Mouse (Mus musculus) lung, embryonic 16.5 days (tissue): Measurements from ENCODE around the gene Antxr2. TPM values are rescaled to one million over a fixed set of nuclear protein-coding genes. Genes with fewer than 3 reads are reported as not detected.

Experiments
- ATAC-seq: fragments of 200-750 bp; cut with Nextera tagmentation; 2 replicates; pipeline ENCODE4 v1.8.0; 2017; ENCODE audit warnings: low read depth, mild to moderate bottlenecking, moderate library complexity
- H3K27ac ChIP-seq: fragments of 300-500 bp; sonication (generic); 2 replicates; pipeline ENCODE4 v1.5.1; 2014; ENCODE audit warnings: mild to moderate bottlenecking, control low read depth, low read length
- H3K27me3 ChIP-seq: fragments of 300-500 bp; sonication (generic); 2 replicates; pipeline ENCODE4 v1.6.1; 2014; ENCODE audit warnings: low read depth, low read length, mixed read lengths; ENCODE audit not compliant: control insufficient read depth, insufficient read depth
- H3K36me3 ChIP-seq: fragments of 300-500 bp; sonication (generic); 2 replicates; pipeline ENCODE4 v1.6.1; 2014; ENCODE audit warnings: low read length; ENCODE audit not compliant: control insufficient read depth, insufficient read depth
- H3K4me1 ChIP-seq: fragments of 300-500 bp; sonication (generic); replicated peaks from 2 replicates; pipeline ENCODE4 v1.6.1; 2014; ENCODE audit warnings: low read length, mixed read lengths; ENCODE audit not compliant: control insufficient read depth, insufficient read depth
- H3K4me2 ChIP-seq: fragments of 300-500 bp; sonication (generic); 2 replicates; pipeline ENCODE4 v1.6.1; 2014; ENCODE audit warnings: low read depth, low read length, control low read depth
- H3K4me3 ChIP-seq: fragments of 300-500 bp; sonication (generic); 2 replicates; pipeline ENCODE4 v1.5.1; 2014; ENCODE audit warnings: mild to moderate bottlenecking, low read length, control low read depth
- H3K9ac ChIP-seq: fragments of 300-500 bp; sonication (generic); 2 replicates; pipeline ENCODE4 v1.6.1; 2014; ENCODE audit warnings: low read length, control low read depth
- H3K9me3 ChIP-seq: fragments of 300-500 bp; sonication (generic); 2 replicates; pipeline ENCODE4 v1.6.1; 2016; ENCODE audit warnings: low read length; ENCODE audit not compliant: control insufficient read depth
- WGBS: fragments of 180-500 bp; shearing (Covaris S2); extraction: QIAGEN DNeasy Blood & Tissue Kit; methylation state at CpG from one replicate; pipeline ENCODE4 v1.1.7; 2014; 5-methylcytosine and 5-hydroxymethylcytosine counted together
- polyA plus RNA-seq: library from polyadenylated mRNA; unstranded; fragments of >200 nt; fragmentation: Nextera tagmentation; extraction: Ambion mirVana; gene quantifications from 2 replicates; pipeline ENCODE4 v1.2.1, GENCODE M21; 2015

The Antxr2 gene
- polyA plus RNA-seq, 1 experiment from 2014 or later, result 35.5 TPM

- ATAC-seq, result no peak
- Histone ChIP-seq H3K27me3 (no peaks in the 10 kb centered on the region), H3K4me3 (no peak overlapping the region), H3K4me1 (no peaks in the 10 kb centered on the region), H3K36me3 (peaks cover 8% of the 10 kb centered on the region; the same call in 1 of the 2 replicates), H3K4me2 (no peak overlapping the region), H3K9me3 (no peaks in the 10 kb centered on the region), H3K9ac (no peak overlapping the region), H3K27ac (no peak overlapping the region)
- 53% methylated on average over 2 of the region's 2 CpGs for WGBS
Measured at GRCm38 (mm10) chr5:97999261-97999824, 31.5 kb downstream of the Antxr2 start.

GRCm38 (mm10) chr5:97996500-97997176 lies 34.2 kb downstream of the Antxr2 start:
- 65% methylated on average over 6 of the region's 6 CpGs for WGBS
- ATAC-seq, result no peak

GRCm38 (mm10) chr5:97995881-97996280 lies 35.0 kb downstream of the Antxr2 start:
- H3K27me3 ChIP-seq, result no peaks in the 10 kb centered on the region
- 0 out of 2 replicates have a peak, but pooled peaks cover 5% of the 10 kb centered on the region for H3K36me3 ChIP-seq
- H3K27ac ChIP-seq, result no peak overlapping the region
- WGBS, result 51% methylated on average over 4 of the region's 4 CpGs
- no peaks in the 10 kb centered on the region for H3K9me3 ChIP-seq
- H3K9ac ChIP-seq, result no peak overlapping the region
- no peak overlapping the region for H3K4me3 ChIP-seq
- 0 out of 2 replicates have a peak, but pooled peaks have one; percentile 41 for ATAC-seq
- no peaks in the 10 kb centered on the region for H3K4me1 ChIP-seq
- H3K4me2 ChIP-seq, result no peak overlapping the region

More at GRCm38 (mm10) chr5:97996500-97997176, 34.2 kb downstream of the Antxr2 start:
- no peaks in the 10 kb centered on the region for H3K9me3 ChIP-seq
- H3K4me2 ChIP-seq, result no peak overlapping the region
- H3K27ac ChIP-seq, result no peak overlapping the region
- no peaks in the 10 kb centered on the region for H3K4me1 ChIP-seq
- H3K36me3 ChIP-seq, result 0 out of 2 replicates have a peak, but pooled peaks cover 5% of the 10 kb centered on the region
- H3K9ac ChIP-seq, result no peak overlapping the region
- no peak overlapping the region for H3K4me3 ChIP-seq
- H3K27me3 ChIP-seq, result no peaks in the 10 kb centered on the region

GRCm38 (mm10) chr5:97986656-97987294 lies 44.1 kb downstream of the Antxr2 start:
- Histone ChIP-seq H3K9ac (no peak overlapping the region), H3K27me3 (no peaks in the 10 kb centered on the region), H3K9me3 (no peaks in the 10 kb centered on the region), H3K4me3 (no peak overlapping the region), H3K4me1 (no peaks in the 10 kb centered on the region), H3K27ac (no peak overlapping the region), H3K36me3 (no peaks in the 10 kb centered on the region), H3K4me2 (no peak overlapping the region)
- ATAC-seq, result no peak
- WGBS, result 79% methylated on average over 4 of the region's 4 CpGs

DNA sequence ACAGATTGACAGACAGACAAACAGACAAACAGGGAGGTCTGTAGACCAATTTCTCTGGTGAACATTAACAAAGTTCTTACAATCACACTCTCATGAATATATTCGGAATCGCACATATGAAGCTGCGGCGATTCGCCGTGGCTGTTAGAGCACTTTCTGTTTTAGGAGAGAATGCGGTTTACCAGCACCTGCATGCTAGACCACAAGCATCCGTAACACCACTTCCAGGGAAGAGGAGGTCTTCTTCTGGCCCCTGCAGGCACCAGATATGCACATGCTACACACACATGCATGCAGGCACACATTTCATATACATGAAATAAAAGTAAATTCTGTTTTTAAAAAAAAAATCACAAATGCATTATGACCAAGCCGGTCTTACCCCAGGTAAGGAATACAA lies 47.5 kb downstream of the Antxr2 start:
- 0 out of 2 replicates have a peak, but pooled peaks cover 3% of the 10 kb centered on the region for H3K36me3 ChIP-seq
- no peak overlapping the region for H3K4me2 ChIP-seq
- H3K27me3 ChIP-seq, result no peaks in the 10 kb centered on the region
- H3K27ac ChIP-seq, result no peak overlapping the region
- 89% methylated on average over 9 of the region's 9 CpGs for WGBS
- no peak overlapping the region for H3K9ac ChIP-seq
- no peak overlapping the region for H3K4me3 ChIP-seq
- ATAC-seq, result no peak
- peaks cover 4% of the 10 kb centered on the region; the same call in 1 of the 2 replicates for H3K4me1 ChIP-seq
- no peaks in the 10 kb centered on the region for H3K9me3 ChIP-seq

DNA sequence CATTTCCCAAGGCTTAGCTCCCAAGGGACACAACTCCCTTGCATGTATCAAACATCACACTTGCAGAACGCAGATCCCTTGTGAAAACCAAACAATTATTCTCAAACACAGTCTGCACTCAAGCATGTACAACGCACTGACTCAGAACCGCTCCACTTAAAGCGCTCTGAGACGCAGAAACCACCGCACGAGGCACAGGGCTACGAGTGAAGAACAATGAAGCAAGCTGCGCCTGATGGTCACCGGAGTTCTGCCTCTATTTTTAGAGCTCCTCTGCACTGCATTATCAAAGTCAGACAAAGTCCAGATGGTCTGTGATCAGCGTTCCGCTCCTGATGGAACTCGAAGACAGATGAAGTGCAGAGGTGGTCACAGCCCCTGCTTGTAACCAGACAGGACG lies 50.4 kb downstream of the Antxr2 start:
- peak overlapping the region; percentile 25; the same call in 1 of the 2 replicates for H3K4me2 ChIP-seq
- H3K27ac ChIP-seq, result peak overlapping the region; percentile 51; the same call in 1 of the 2 replicates
- H3K27me3 ChIP-seq, result no peaks in the 10 kb centered on the region
- ATAC-seq, result peak; percentile 38; the same call in 1 of the 2 replicates
- H3K9me3 ChIP-seq, result no peaks in the 10 kb centered on the region
- 43% methylated on average over 14 of the region's 14 CpGs for WGBS
- H3K36me3 ChIP-seq, result 0 out of 2 replicates have a peak, but pooled peaks cover 3% of the 10 kb centered on the region
- no peak overlapping the region for H3K9ac ChIP-seq
- no peak overlapping the region for H3K4me3 ChIP-seq
- H3K4me1 ChIP-seq, result peaks cover 4% of the 10 kb centered on the region; the same call in 1 of the 2 replicates

DNA sequence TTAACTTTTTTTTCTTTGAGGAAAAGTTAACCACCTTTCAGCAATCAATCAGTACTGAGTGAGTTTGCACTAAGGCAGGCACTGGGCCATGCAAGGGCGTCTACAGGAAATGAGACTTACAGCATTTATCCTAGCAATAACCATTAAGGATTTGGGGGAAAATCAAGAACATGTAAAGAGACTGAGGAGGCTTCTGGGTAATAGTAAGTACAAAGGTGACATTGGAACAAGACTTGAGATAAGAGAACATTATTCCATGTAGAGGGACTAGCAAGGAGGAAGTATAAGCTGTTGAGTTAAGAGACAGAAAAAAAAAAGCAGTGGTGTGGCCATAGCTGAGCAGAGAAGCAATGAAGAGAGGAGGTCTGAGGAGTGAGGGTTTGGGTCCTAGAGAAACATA lies 57.5 kb downstream of the Antxr2 start:
- no peaks in the 10 kb centered on the region for H3K27me3 ChIP-seq
- no peak overlapping the region for H3K27ac ChIP-seq
- H3K36me3 ChIP-seq, result 0 out of 2 replicates have a peak, but pooled peaks cover 2% of the 10 kb centered on the region
- no peaks in the 10 kb centered on the region for H3K4me1 ChIP-seq
- no peak for ATAC-seq
- 69% methylated on average over 1 of the region's 1 CpGs for WGBS
- H3K9me3 ChIP-seq, result no peaks in the 10 kb centered on the region
- H3K9ac ChIP-seq, result no peak overlapping the region
- no peak overlapping the region for H3K4me3 ChIP-seq
- H3K4me2 ChIP-seq, result no peak overlapping the region

- Histone ChIP-seq H3K9ac (no peak overlapping the region), H3K4me2 (no peak overlapping the region), H3K36me3 (peaks cover 2% of the 10 kb centered on the region; the same call in 1 of the 2 replicates), H3K4me1 (no peaks in the 10 kb centered on the region), H3K4me3 (no peak overlapping the region), H3K27me3 (no peaks in the 10 kb centered on the region), H3K9me3 (no peaks in the 10 kb centered on the region), H3K27ac (no peak overlapping the region)
- 93% methylated on average over 4 of the region's 4 CpGs for WGBS
- no peak for ATAC-seq
Measured at GRCm38 (mm10) chr5:97972029-97972428, 58.8 kb downstream of the Antxr2 start.

- H3K4me1 ChIP-seq, result no peaks in the 10 kb centered on the region
- no peak overlapping the region for H3K4me2 ChIP-seq
- H3K4me3 ChIP-seq, result no peak overlapping the region
- no peak for ATAC-seq
- no peak overlapping the region for H3K27ac ChIP-seq
- H3K27me3 ChIP-seq, result no peaks in the 10 kb centered on the region
- H3K9ac ChIP-seq, result no peak overlapping the region
- H3K9me3 ChIP-seq, result no peaks in the 10 kb centered on the region
- WGBS, result 44% methylated on average over 3 of the region's 3 CpGs
- H3K36me3 ChIP-seq, result peaks cover 2% of the 10 kb centered on the region; the same call in 1 of the 2 replicates
Measured at GRCm38 (mm10) chr5:97971236-97971635, 59.6 kb downstream of the Antxr2 start.
